Comparison of ENCODE assay signal across 17 mouse cellular contexts in genomic region chr12:89707913-89708312, GRCm38 (mm10).
DNase-seq lines count a peak whose midpoint lies in the region.
"Had no signal": no experiment of that assay in that cellular context is flagged by ENCODE, and none has a peak within 500 bp of the region (broad histone marks: within the 10 kb centered on the region; RNA-seq: fewer than 3 reads in every experiment).

No protein-coding gene starts in this region.

- DNase-seq in cerebellum, adult 11-12 months: peak; percentile 36
- no peak for DNase-seq in cerebellum, adult 8-10 months
- DNase-seq in cerebellum, adult 9-10 months: peak; percentile 63
- no peak for DNase-seq in cerebellum, postnatal 10 days
- peak; percentile 84 for DNase-seq in brain, adult 2 months (ENCODE audit: low read depth, low spot score)
- no peak for DNase-seq in embryo, embryonic 10 days (ENCODE audit: low spot score)
- DNase-seq: adrenal gland, postnatal 10 days; adrenal gland, postnatal 36 days; B cell, adult 2 months; forebrain, postnatal 0 days; gastrocnemius, postnatal 10 days; gastrocnemius, postnatal 36 days; heart, adult 2 months; heart, postnatal 14 days; heart, postnatal 4 days; kidney, adult 18-20 months; kidney, adult 9 months had no signal

Comparison
In these comparisons a context has a peak if more than half of its experiments do, and no peak if none do; other contexts are left out.
1. DNase-seq: peak in cerebellum, adult 11-12 months (single experiment), cerebellum, adult 9-10 months (single experiment) and brain, adult 2 months (single experiment); none in cerebellum, adult 8-10 months (single experiment), cerebellum, postnatal 10 days (0 of 2) and embryo, embryonic 10 days (single experiment).